In the genomic region with DNA sequence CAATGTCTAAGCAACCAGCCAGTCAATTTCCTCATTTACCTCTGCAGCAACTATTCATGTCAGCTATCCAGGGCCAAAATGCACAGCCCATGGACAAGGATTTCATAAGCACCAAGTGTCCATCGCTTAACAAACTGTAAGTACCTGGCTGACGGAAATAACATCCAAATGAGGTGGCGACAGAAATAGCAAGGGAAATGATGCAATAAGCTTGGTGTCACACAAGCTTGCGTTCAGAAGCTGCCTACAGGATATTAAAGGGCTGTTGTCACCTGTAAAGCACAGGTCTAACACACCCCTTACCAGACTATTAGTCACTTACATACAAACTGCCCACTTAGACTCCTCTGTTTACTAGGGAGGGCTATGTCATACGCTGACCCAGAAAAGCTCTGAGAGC, we compare ENCODE assay signal across 13 mouse cellular contexts. TPM values are rescaled to one million over a fixed set of nuclear protein-coding genes. Genes with fewer than 3 reads are reported as not detected.
DNase-seq lines count a peak whose midpoint lies in the region; ATAC-seq lines count a peak whose summit lies in the region.
"Had no signal": no experiment of that assay in that cellular context is flagged by ENCODE, and none has a peak within 500 bp of the region (broad histone marks: within the 10 kb centered on the region; RNA-seq: fewer than 3 reads in every experiment).

No protein-coding gene starts in this region.

- 0 out of 2 replicates have a peak overlapping the region, but pooled peaks have one; percentile 5 for H3K9ac ChIP-seq in heart, embryonic 12.5 days
- H3K9ac ChIP-seq in liver, embryonic 15.5 days = peak overlapping the region; percentile 19; the same call in 1 of the 2 replicates
- no peak overlapping the region for H3K9ac ChIP-seq in neural tube, embryonic 15.5 days (replicated peaks)

- H3K27me3 ChIP-seq in heart, embryonic 12.5 days (replicated peaks) = no peaks in the 10 kb centered on the region
- H3K27me3 ChIP-seq in liver, embryonic 15.5 days = peaks cover 38% of the 10 kb centered on the region
- H3K27me3 ChIP-seq in neural tube, embryonic 15.5 days (replicated peaks) = no peaks in the 10 kb centered on the region
- H3K27me3 ChIP-seq: hindbrain, embryonic 12.5 days had no signal

- H3K36me3 ChIP-seq in heart, embryonic 12.5 days = peaks cover 13% of the 10 kb centered on the region
- peaks cover 19% of the 10 kb centered on the region for H3K36me3 ChIP-seq in liver, embryonic 15.5 days (replicated peaks)
- peaks cover 12% of the 10 kb centered on the region for H3K36me3 ChIP-seq in neural tube, embryonic 15.5 days

- ATAC-seq in heart, embryonic 12.5 days (ENCODE audit: insufficient number of reproducible peaks, low FRiP score) = no peak
- no peak for ATAC-seq in liver, embryonic 15.5 days (ENCODE audit: insufficient read depth)
- ATAC-seq in neural tube, embryonic 15.5 days (ENCODE audit: low FRiP score) = no peak

- H3K4me1 ChIP-seq in heart, embryonic 12.5 days (replicated peaks) = peaks cover 35% of the 10 kb centered on the region
- peaks cover 55% of the 10 kb centered on the region for H3K4me1 ChIP-seq in liver, embryonic 15.5 days (replicated peaks)
- H3K4me1 ChIP-seq in neural tube, embryonic 15.5 days = peaks cover 31% of the 10 kb centered on the region

- H3K4me3 ChIP-seq in heart, embryonic 12.5 days = no peak overlapping the region
- H3K4me3 ChIP-seq in liver, embryonic 15.5 days (replicated peaks) = 0 out of 2 replicates have a peak overlapping the region, but pooled peaks have one; percentile 4
- H3K4me3 ChIP-seq in neural tube, embryonic 15.5 days (replicated peaks) = no peak overlapping the region
- H3K4me3 ChIP-seq: hindbrain, embryonic 12.5 days had no signal

- no peaks in the 10 kb centered on the region for H3K9me3 ChIP-seq in heart, embryonic 12.5 days (replicated peaks)
- H3K9me3 ChIP-seq in liver, embryonic 15.5 days (replicated peaks) = no peaks in the 10 kb centered on the region
- no peaks in the 10 kb centered on the region for H3K9me3 ChIP-seq in neural tube, embryonic 15.5 days (replicated peaks)
- H3K9me3 ChIP-seq: hindbrain, embryonic 12.5 days had no signal

- no peak for DNase-seq in heart, adult 18-20 months
- peak; percentile 51 for DNase-seq in lung, postnatal 36 days
- DNase-seq in lung, postnatal 10 days = no peak
- no peak for DNase-seq in right cerebral cortex, postnatal 4 days
- no peak for DNase-seq in gastrocnemius, postnatal 4 days (ENCODE audit: low spot score in 2 of 2)
- DNase-seq: cerebellum, postnatal 10 days; kidney, postnatal 25 days; midbrain, embryonic 14.5 days; thymus, postnatal 4 days had no signal

- peak overlapping the region; percentile 14; the same call in 1 of the 2 replicates for H3K4me2 ChIP-seq in heart, embryonic 12.5 days
- peak overlapping the region; percentile 71 for H3K4me2 ChIP-seq in liver, embryonic 15.5 days
- no peak overlapping the region for H3K4me2 ChIP-seq in neural tube, embryonic 15.5 days
- H3K4me2 ChIP-seq: hindbrain, embryonic 12.5 days had no signal

- WGBS in heart, embryonic 12.5 days = 68% methylated on average over 5 of the region's 5 CpGs
- 44% methylated on average over 5 of the region's 5 CpGs for WGBS in liver, embryonic 15.5 days (ENCODE audit: insufficient replicate concordance)
- WGBS in neural tube, embryonic 15.5 days = 87% methylated on average over 5 of the region's 5 CpGs

- no peak overlapping the region for H3K27ac ChIP-seq in heart, embryonic 12.5 days (ENCODE audit: poor library complexity, severe bottlenecking)
- peak overlapping the region; percentile 94 for H3K27ac ChIP-seq in liver, embryonic 15.5 days (replicated peaks)
- no peak overlapping the region for H3K27ac ChIP-seq in neural tube, embryonic 15.5 days (replicated peaks)
- H3K27ac ChIP-seq: hindbrain, embryonic 12.5 days had no signal

RNA-seq across cellular contexts. Expression of gene Eif5, which starts 2.1 kb away (rescaled TPM):
- polyA plus RNA-seq in heart, embryonic 12.5 days (2016; fragmentation: Nextera tagmentation; extraction: Ambion mirVana) = 510 TPM in 2 replicates
- 100 to 1,000 TPM; 170 to 186 TPM for total RNA-seq in heart, adult 18-20 months (2021)
- 499 and 578 TPM in 2 replicates for polyA plus RNA-seq in liver, embryonic 15.5 days (2015; fragmentation: Nextera tagmentation; extraction: Ambion mirVana)
- total RNA-seq in gastrocnemius, postnatal 4 days (2021) = 100 to 1,000 TPM; 157 to 160 TPM
- 547 and 548 TPM in 2 replicates for polyA plus RNA-seq in neural tube, embryonic 15.5 days (2015; fragmentation: Nextera tagmentation; extraction: Ambion mirVana)

RNA-seq across cellular contexts. Expression of gene Mark3, which starts 38.6 kb away (rescaled TPM):
- polyA plus RNA-seq in heart, embryonic 12.5 days (2016; fragmentation: Nextera tagmentation; extraction: Ambion mirVana) = 51.0 and 53.7 TPM in 2 replicates
- total RNA-seq in heart, adult 18-20 months (2021) = 10 to 100 TPM; 45.5 to 47.4 TPM
- polyA plus RNA-seq in liver, embryonic 15.5 days (2015; fragmentation: Nextera tagmentation; extraction: Ambion mirVana) = 13.3 and 17.4 TPM in 2 replicates
- total RNA-seq in gastrocnemius, postnatal 4 days (2021) = 10 to 100 TPM; 62.1 to 72.5 TPM
- 44.4 and 47.0 TPM in 2 replicates for polyA plus RNA-seq in neural tube, embryonic 15.5 days (2015; fragmentation: Nextera tagmentation; extraction: Ambion mirVana)

RNA-seq across cellular contexts. Expression of gene Gm266, which starts 50.1 kb away (rescaled TPM):
- polyA plus RNA-seq in heart, embryonic 12.5 days (2016; fragmentation: Nextera tagmentation; extraction: Ambion mirVana) = 2.1 and 2.4 TPM in 2 replicates
- total RNA-seq in heart, adult 18-20 months (2021) = not detected
- 0.56 and 0.62 TPM in 2 replicates for polyA plus RNA-seq in liver, embryonic 15.5 days (2015; fragmentation: Nextera tagmentation; extraction: Ambion mirVana)
- 1 to 10 TPM; 6.9 to 7.5 TPM for total RNA-seq in gastrocnemius, postnatal 4 days (2021)
- polyA plus RNA-seq in neural tube, embryonic 15.5 days (2015; fragmentation: Nextera tagmentation; extraction: Ambion mirVana) = 2.9 and 12.0 TPM in 2 replicates
